Mouse (Mus musculus) lung, adult 2 months (tissue): ENCODE results near the gene Sap30. TPM values are rescaled to one million over a fixed set of nuclear protein-coding genes. Genes with fewer than 3 reads are reported as not detected.

Experiments
- DNase-seq: peaks from one replicate; pipeline ENCODE4 v3.0.0; 2022
- H3K4me1 ChIP-seq: fragments of 200-500 bp; 2 replicates; pipeline ENCODE4 v1.6.1; 2011; ENCODE audit warnings: low read length; ENCODE audit not compliant: control insufficient read depth, insufficient read depth
- H3K4me3 ChIP-seq: fragments of 200-500 bp; replicated peaks from 2 replicates; pipeline ENCODE3; 2011; ENCODE audit warnings: low read depth, mild to moderate bottlenecking, control low read depth, low read length; ENCODE audit errors: extremely low read depth
- CTCF ChIP-seq: fragments of 200-500 bp; IDR thresholded peaks from 2 replicates; pipeline ENCODE4 v1.5.1; 2011; ENCODE audit warnings: mild to moderate bottlenecking, low read length, control low read depth; ENCODE audit not compliant: insufficient read depth
- POLR2A ChIP-seq: fragments of 200-500 bp; IDR thresholded peaks from 2 replicates; pipeline ENCODE4 v1.6.1; 2011; ENCODE audit warnings: low read depth, mild to moderate bottlenecking, control low read depth, low read length, borderline replicate concordance; ENCODE audit errors: extremely low read depth
- WGBS: fragments of 180-500 bp; shearing (Covaris S2); methylation state at CpG from one replicate; pipeline ENCODE4 v1.1.7; 2018; 5-methylcytosine and 5-hydroxymethylcytosine counted together
- polyA plus RNA-seq: library from polyadenylated mRNA; depleted of rRNA; stranded (reverse); fragments of >200 nt; gene quantifications from 2 replicates; pipeline ENCODE4 v1.2.3, GENCODE M21; 2012

The Sap30 gene
- polyA plus RNA-seq, 1 experiment, result 6.3 TPM

DNA sequence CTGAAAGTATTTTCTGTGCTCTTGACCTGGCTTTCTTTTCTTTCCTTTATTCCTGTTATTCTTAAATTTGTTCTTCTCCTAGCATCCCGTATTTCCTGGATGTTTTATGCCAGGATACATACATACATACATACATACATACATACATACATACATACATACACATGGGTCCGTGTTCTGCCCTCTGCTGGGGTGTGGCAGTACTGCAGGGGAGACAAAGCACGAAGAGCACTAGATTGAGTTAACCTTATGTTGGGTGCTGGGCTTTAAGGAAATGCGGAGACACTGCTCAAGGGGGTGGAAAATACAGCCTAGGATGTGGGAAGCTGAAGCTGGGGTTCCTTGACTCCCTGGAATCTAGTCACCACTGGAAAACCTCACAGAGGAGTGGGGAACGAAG, 16.0 kb upstream of the Sap30 start:
- TF ChIP-seq POLR2A (no peak), CTCF (peak; percentile 83)
- WGBS, result 50% methylated on average over 5 of the region's 5 CpGs
- peak; percentile 66 for DNase-seq
- Histone ChIP-seq H3K4me3 (no peak overlapping the region), H3K4me1 (no peaks in the 10 kb centered on the region; the same call in 1 of the 2 replicates)

DNA sequence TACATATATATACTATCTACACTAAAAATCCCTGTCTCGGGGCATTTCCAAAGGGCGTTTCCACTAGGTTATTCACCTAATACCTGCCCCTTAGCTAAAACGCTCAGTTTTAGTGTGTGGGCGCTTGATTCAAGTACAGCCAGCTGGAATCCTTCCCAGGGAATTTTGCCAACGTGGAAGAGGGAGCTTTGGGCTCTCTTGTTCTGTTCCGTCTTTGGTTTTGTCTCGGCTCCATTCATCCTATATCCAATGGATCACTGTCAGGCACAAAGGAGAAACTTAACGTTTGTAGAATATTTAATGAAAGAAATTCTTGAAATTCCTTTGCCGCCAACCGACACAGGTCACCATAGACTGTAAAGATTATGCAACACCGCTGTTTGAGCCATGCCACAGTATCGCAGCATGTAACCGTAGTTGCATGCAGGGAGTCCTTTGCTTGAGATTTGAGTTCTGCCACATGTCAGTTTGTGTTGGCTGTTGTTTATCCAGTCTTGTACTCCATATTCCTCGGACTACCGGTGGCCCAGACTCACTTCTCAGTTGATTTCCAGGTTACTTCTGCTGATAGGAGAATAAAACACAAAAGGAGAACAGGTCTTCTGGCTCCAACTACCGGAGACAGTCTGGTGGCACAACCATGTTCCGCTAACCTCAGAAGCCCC, 11.3 kb upstream of the Sap30 start:
- Histone ChIP-seq H3K4me1 (no peaks in the 10 kb centered on the region), H3K4me3 (no peak overlapping the region)
- peak; percentile 39 for DNase-seq
- WGBS, result 36% methylated on average over 17 of the region's 17 CpGs
- TF ChIP-seq POLR2A (no peak), CTCF (no peak)

- DNase-seq, result no peak
- WGBS, result 51% methylated on average over 8 of the region's 8 CpGs
- no peak for TF ChIP-seq CTCF
- TF ChIP-seq POLR2A, result no peak
- Histone ChIP-seq H3K4me1 (no peaks in the 10 kb centered on the region), H3K4me3 (no peak overlapping the region)
These were observed 10.8 kb upstream of the Sap30 start for GRCm38 (mm10) chr8:57498494-57498846.

DNA sequence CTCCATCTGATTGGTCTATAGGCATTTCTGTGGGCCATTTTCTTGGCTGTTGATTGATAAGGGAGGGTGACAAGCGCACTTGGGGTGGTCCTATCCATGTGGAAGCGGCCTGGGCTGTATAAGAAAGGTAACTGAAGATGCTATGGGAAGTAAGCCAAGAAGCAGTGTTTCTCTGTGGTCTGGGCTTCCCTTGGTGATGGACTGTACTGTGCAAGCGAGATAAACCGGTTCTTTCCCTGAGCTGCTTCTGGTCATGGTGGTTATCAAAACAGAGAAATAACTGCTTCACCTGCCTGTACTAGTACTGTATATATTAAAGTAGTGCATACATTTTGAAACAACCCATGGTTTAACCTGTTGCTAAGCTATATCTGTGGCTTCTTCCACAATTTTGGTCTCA, 4.2 kb upstream of the Sap30 start:
- DNase-seq, result no peak
- no peak overlapping the region for H3K4me3 ChIP-seq
- no peak for TF ChIP-seq CTCF
- no peak for TF ChIP-seq POLR2A
- WGBS, result 92% methylated on average over 4 of the region's 4 CpGs
- H3K4me1 ChIP-seq, result no peaks in the 10 kb centered on the region

DNA sequence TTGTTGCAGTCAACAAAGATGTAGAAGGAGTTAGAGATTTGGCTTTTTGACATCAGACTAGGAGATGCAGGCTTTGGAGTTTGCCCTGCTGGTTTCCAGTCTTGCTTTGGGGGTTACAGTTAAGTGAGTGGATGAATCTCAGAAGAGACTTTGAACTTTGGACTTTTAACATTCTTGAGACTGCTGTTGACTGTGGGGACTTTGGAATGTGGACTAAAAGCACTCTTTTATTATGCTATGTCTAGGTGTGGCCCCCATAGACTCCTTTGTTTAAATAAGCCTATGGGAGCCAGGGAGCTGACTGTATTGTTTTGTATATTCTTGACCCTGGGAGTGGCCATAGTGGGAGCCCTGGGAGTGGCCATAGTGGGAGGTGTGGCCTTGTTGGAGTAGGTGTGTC, 2.2 kb upstream of the Sap30 start:
- Histone ChIP-seq H3K4me3 (no peak overlapping the region), H3K4me1 (no peaks in the 10 kb centered on the region; the same call in 1 of the 2 replicates)
- TF ChIP-seq CTCF (no peak), POLR2A (no peak)
- DNase-seq, result no peak

GRCm38 (mm10) chr8:57489366-57489765, 1.7 kb upstream of the Sap30 start:
- no peaks in the 10 kb centered on the region; the same call in 1 of the 2 replicates for H3K4me1 ChIP-seq
- DNase-seq, result no peak
- TF ChIP-seq POLR2A (no peak), CTCF (no peak)
- no peak overlapping the region for H3K4me3 ChIP-seq
- 97% methylated on average over 1 of the region's 1 CpGs for WGBS

GRCm38 (mm10) chr8:57488312-57488765, 679 bp upstream of the Sap30 start:
- no peaks in the 10 kb centered on the region; the same call in 1 of the 2 replicates for H3K4me1 ChIP-seq
- TF ChIP-seq POLR2A, result 0 out of 2 replicates have a peak, but pooled peaks have one; percentile 32
- TF ChIP-seq CTCF, result no peak
- WGBS, result under 1% methylated on average over 25 of the region's 25 CpGs
- peak; percentile 56 for DNase-seq
- H3K4me3 ChIP-seq, result peak overlapping the region; percentile 78

GRCm38 (mm10) chr8:57486491-57487440, 894 bp downstream of the Sap30 start:
- Histone ChIP-seq H3K4me3 (peak overlapping the region; percentile 88), H3K4me1 (no peaks in the 10 kb centered on the region; the same call in 1 of the 2 replicates)
- WGBS, result under 1% methylated on average over 54 of the region's 54 CpGs
- TF ChIP-seq CTCF (no peak), POLR2A (no peak)
- DNase-seq, result no peak

DNA sequence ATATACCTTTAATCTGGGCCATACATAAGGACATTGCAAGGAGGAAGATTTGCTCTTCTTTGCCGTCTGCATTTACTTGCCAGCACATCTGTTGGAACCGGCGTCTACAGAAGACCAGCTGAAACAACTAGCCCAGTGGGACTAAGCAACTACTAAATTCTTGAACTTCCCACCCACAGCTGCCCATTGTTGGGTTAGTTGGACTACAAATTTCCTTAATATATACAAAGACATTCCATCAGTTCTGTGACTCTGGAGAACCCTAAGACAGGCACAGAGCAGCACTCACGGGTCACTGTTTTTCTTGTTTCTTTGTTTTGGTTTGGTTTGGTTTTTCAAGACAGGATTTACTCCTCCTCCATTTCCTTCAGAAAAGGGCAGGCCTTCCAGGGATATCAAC, 7.1 kb downstream of the Sap30 start:
- 81% methylated on average over 4 of the region's 4 CpGs for WGBS
- TF ChIP-seq CTCF (no peak), POLR2A (no peak)
- H3K4me3 ChIP-seq, result no peak overlapping the region
- no peak for DNase-seq
- H3K4me1 ChIP-seq, result no peaks in the 10 kb centered on the region
